Mouse (Mus musculus) heart, postnatal 0 days (tissue): Measurements from ENCODE around the gene Ptpn3.

ENCODE experiments used
- CTCF ChIP-seq: IDR thresholded peaks from 2 replicates; pipeline ENCODE4 v1.5.1; 2016; ENCODE audit warnings: antibody characterized with exemption, control low read depth, low read depth
- EP300 ChIP-seq: IDR thresholded peaks from 2 replicates; pipeline ENCODE4 v1.6.1; 2016; ENCODE audit warnings: antibody characterized with exemption, low read depth

GRCm38 (mm10) chr4:57153068-57153835 lies 148.4 kb downstream of the Ptpn3 start:
- TF ChIP-seq CTCF: no peak
- TF ChIP-seq EP300: no peak
